Mouse (Mus musculus) hematopoietic stem cell, adult 5-6 weeks (primary cell): ENCODE measurements at regions not wholly inside any gene's neighbourhood (a gene's known extent, or its start where the extent isn't known, plus 50 kb on each side); places are given as distances from the start of the nearest gene placed in this dataset.

Experiments used
- ATAC-seq, 2 experiments: fragments of 125-278 bp in 1 of 2; replicated peaks in 1 of 2; 2 replicates each; pipeline ENCODE4 v1.8.0; 2016 to 2017; ENCODE audit warnings: inconsistent platforms in 2 of 2, mild to moderate bottlenecking in 2 of 2, moderate number of reproducible peaks in 2 of 2, low read depth in 1 of 2, moderate TSS enrichment in 1 of 2; ENCODE audit not compliant: low FRiP score in 2 of 2, poor library complexity in 2 of 2, severe bottlenecking in 2 of 2, insufficient read depth in 1 of 2, low TSS enrichment in 1 of 2

- ATAC-seq: no peak
Observed at GRCm38 (mm10) chr7:65772845-65773244, 81.9 kb downstream of the Tm2d3 start.

DNA sequence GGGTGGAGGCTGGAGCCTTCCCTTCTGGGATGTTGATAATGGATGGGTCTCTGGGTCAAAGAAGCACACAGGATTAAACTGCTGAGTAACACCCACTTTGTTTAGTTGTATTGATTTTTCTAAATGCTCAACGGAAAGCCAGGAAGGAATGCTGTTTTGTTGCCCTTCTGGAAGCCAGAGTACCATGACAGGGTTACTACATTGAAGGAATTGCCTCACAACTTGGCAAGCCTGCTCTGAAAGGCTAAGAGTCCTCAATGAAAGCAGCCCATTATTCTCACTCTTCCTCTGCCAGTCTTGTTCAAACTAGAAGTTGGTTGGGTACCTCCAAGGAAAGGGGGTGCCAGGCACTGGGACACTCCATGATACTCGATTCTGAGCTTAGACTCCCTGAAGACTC, 83.0 kb downstream of the Tm2d3 start:
- no peak for ATAC-seq

- ATAC-seq: no peak
Observed at GRCm38 (mm10) chr7:65774388-65775015, 83.5 kb downstream of the Tm2d3 start.

- no peak for ATAC-seq
Observed at GRCm38 (mm10) chr7:65775016-65775415, 84.0 kb downstream of the Tm2d3 start.

GRCm38 (mm10) chr7:65779716-65780372, 81.7 kb upstream of the Pcsk6 start:
- ATAC-seq: no peak

DNA sequence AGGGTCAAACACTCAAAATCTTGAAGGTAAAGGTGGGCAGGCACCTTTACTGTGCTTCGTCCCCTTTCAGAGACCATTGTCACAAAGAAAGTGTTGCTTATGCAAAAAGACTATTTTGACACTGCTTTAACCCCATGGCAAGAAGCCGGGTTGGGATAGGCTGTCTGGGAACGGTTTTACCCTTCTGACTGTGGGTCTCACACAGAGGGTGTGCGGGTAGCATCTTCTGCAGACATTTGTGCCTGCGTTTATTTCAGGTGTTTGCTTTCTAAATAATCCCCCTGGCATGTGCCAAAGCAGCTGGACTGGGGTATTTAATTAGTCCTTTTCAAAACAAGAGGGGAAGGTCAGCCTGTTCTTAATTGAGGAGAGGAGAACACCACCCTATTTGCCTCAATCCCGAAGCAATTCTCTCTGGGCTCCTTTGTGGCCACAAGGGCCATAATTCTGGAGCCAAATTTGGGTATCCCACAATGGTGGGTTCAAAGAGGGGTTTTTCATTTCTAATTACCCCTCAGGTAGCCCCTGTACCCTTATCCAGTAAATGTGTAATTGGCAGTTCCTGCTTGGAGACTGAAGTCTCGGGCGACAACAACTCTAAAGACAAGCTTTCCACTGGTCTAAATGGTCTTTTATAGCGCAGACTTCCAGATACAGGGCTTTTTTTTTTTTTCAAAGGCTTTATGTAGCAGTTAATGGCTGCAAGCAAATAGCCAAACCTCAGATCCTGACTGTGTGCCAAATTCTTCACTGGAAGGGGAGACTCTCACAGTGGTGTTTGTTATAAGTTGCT, 80.8 kb upstream of the Pcsk6 start:
- ATAC-seq: no peak

- ATAC-seq: no peak
Observed at GRCm38 (mm10) chr7:65782024-65782423, 79.5 kb upstream of the Pcsk6 start.

DNA sequence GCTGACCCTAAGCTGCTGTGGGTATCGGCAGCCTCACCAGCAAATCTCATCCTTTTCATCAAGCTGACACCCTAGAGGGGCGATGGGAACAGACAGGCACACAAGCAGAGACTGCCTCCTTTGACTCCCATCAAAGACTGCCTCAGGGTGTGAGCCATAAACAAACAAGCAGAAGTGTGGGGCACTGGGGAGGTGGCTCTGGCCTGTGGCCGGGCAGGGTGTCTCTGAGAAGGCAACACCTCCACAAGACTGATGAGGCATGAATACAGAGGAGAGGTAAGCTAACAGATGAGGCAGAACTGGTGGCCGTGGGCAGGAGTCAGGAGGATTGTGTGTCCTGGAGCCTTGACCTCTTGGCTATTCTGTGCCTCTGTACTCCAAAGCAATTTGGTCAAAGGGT, 77.8 kb upstream of the Pcsk6 start:
- ATAC-seq: no peak

- no peak for ATAC-seq
Observed at GRCm38 (mm10) chr7:65786916-65787315, 74.6 kb upstream of the Pcsk6 start.

DNA sequence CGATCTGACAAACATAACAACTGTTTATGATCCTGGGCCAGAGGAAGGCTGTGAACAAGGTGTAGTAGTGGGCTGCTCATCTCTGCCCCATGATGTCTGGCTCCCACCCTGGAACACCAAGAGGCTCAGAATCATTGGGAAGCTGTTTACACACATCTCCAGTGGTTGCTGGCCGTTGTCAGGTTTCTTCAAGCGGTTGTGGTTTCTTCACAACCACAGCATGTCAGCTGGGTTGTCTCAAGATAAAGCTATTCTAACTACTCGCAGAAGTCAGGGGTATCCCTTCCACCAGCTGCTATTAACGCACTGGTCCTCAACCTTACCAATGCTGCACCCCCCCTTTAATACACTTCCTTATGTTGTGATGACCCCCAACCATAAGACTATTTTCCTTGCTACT, 73.7 kb upstream of the Pcsk6 start:
- no peak for ATAC-seq

DNA sequence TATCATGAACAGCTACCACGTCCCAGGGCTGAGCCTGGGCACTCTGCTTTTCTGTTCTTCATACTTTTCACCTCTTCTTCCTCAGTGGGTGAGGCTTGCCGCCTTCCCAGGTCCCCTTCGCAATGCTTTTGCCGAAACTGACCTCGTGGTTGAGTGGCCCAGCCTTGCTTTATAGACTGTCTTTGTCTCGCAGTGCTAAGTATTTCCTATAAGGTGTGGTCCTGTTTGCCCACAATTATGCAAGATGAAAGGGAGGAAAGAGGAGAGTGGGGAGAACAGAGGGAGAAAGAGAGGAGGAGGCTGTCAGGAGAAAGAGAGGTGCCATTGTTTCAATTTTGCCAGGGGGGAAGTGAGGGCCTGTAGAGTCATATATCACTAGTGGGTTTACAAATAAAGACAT, 71.3 kb upstream of the Pcsk6 start:
- ATAC-seq: no peak

DNA sequence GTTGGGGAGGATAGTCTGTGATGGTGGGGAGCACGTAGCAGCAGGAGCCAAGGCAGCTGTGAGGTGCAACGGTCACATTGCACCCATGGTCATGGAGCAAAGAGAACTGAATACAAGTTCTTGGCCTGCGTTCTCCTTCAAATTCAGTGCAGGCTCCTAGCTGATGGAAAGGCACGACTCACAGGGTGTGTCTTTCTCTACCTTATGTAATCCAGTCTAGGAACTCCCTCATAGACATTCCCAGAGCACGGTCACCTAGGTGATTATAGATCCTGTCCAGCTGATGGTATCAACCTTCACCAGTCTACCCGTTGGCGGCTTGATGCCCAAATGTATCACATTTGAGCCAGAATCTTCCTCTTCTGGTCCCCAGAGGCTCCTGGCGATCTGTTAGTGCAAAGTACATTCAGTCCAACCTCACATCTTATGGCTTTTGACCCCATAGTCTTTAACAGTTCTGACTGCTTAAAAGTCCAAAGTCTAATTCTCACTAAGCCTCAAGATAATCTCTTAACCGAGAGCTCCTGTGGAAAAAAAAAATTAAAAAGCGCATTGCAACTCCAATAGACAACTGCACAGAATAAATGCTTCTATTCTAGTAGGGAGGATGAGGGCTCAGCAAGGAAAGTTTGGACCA, 69.2 kb upstream of the Pcsk6 start:
- no peak for ATAC-seq

- ATAC-seq: no peak
Observed at GRCm38 (mm10) chr7:65802306-65802705, 59.2 kb upstream of the Pcsk6 start.

DNA sequence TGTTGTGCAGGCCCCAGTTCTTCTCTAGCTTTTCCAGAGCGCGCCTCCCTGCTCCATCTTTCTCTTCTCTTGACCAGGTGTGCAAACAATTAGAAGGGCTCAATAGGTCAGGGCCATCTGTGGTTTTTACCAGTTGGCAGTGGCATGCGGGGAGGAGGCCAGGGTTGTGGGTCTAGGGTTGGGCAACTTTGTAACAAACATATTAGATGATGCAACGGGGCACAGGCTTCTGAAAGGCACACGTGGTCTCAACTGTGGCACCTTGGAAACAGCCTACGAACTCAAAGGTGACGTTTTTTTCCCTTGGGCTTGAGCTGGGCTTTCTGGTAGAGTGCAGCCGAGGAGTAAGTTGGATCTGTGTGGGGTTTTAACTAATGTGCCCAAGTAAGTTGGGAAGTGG, 58.7 kb upstream of the Pcsk6 start:
- peak in 1 of 2 experiments; percentile 36; a peak in 1 of 4 replicates for ATAC-seq

GRCm38 (mm10) chr7:65803422-65804303, 57.9 kb upstream of the Pcsk6 start:
- ATAC-seq: no peak
